Mouse (Mus musculus) midbrain, embryonic 10.5 days (tissue): ENCODE measurements around the gene Ddb2. TPM values are rescaled to one million over a fixed set of nuclear protein-coding genes. Genes with fewer than 3 reads are reported as not detected.
A peak's percentile ranks its signal among the peaks of the same experiment; 100 is the strongest.
"Not testable (repeated sequence)": the region's sequence is repeated elsewhere in the genome, so short reads cannot be mapped to it uniquely, and the experiment has no call there.

Experiments used
- DNase-seq: peaks from one replicate; pipeline ENCODE4 v3.0.0-alpha.2; 2017; ENCODE audit warnings: low spot score
- H3K27ac ChIP-seq: fragments of 300-500 bp; sonication (generic); replicated peaks from 2 replicates; pipeline ENCODE4 v1.5.1; 2016; ENCODE audit warnings: mild to moderate bottlenecking
- H3K27me3 ChIP-seq: fragments of 300-500 bp; sonication (generic); 2 replicates; pipeline ENCODE4 v1.6.1; 2016; ENCODE audit warnings: low read depth, mild to moderate bottlenecking; ENCODE audit not compliant: poor library complexity, severe bottlenecking
- H3K36me3 ChIP-seq: fragments of 300-500 bp; sonication (generic); 2 replicates; pipeline ENCODE4 v1.6.1; 2016; ENCODE audit warnings: mild to moderate bottlenecking, moderate library complexity
- H3K4me1 ChIP-seq: fragments of 300-500 bp; sonication (generic); 2 replicates; pipeline ENCODE4 v1.6.1; 2016
- H3K4me3 ChIP-seq: fragments of 300-500 bp; sonication (generic); 2 replicates; pipeline ENCODE4 v1.5.1; 2016; ENCODE audit warnings: mild to moderate bottlenecking, moderate library complexity
- H3K9me3 ChIP-seq: fragments of 300-500 bp; sonication (generic); replicated peaks from 2 replicates; pipeline ENCODE4 v1.6.1; 2016; ENCODE audit warnings: mild to moderate bottlenecking
- WGBS: fragments of 180-500 bp; shearing (Covaris S2); methylation state at CpG from one replicate; pipeline ENCODE4 v1.1.7; 2016; 5-methylcytosine and 5-hydroxymethylcytosine counted together
- polyA plus RNA-seq: library from polyadenylated mRNA; unstranded; fragments of >200 nt; fragmentation: Nextera tagmentation; extraction: Ambion mirVana; gene quantifications from 2 replicates; pipeline ENCODE4 v1.2.1, GENCODE M21; 2016

Gene Ddb2
- polyA plus RNA-seq, 1 experiment from 2014 or later = 7.9 TPM

GRCm38 (mm10) chr2:91244557-91245228 is 7.9 kb upstream of the Ddb2 start:
- DNase-seq = no peak
- Histone ChIP-seq H3K9me3 (no peaks in the 10 kb centered on the region), H3K27ac (no peak overlapping the region), H3K27me3 (no peaks in the 10 kb centered on the region), H3K4me1 (peaks cover 6% of the 10 kb centered on the region; the same call in 1 of the 2 replicates), H3K4me3 (no peak overlapping the region), H3K36me3 (no peaks in the 10 kb centered on the region)
- 80% methylated on average over 5 of the region's 5 CpGs for WGBS

GRCm38 (mm10) chr2:91243416-91243815 is 6.6 kb upstream of the Ddb2 start:
- no peak for DNase-seq
- H3K4me3 ChIP-seq = no peak overlapping the region
- WGBS = 62% methylated on average over 3 of the region's 3 CpGs
- H3K27ac ChIP-seq = no peak overlapping the region
- peaks cover 6% of the 10 kb centered on the region; the same call in 1 of the 2 replicates for H3K4me1 ChIP-seq
- H3K9me3 ChIP-seq = no peaks in the 10 kb centered on the region
- no peaks in the 10 kb centered on the region for H3K27me3 ChIP-seq
- H3K36me3 ChIP-seq = no peaks in the 10 kb centered on the region

- no peak for DNase-seq
- Histone ChIP-seq H3K27ac (no peak overlapping the region), H3K9me3 (no peaks in the 10 kb centered on the region), H3K27me3 (no peaks in the 10 kb centered on the region), H3K4me1 (peaks cover 13% of the 10 kb centered on the region; the same call in 1 of the 2 replicates), H3K4me3 (no peak overlapping the region), H3K36me3 (no peaks in the 10 kb centered on the region)
- WGBS = 83% methylated on average over 5 of the region's 5 CpGs
These were observed 5.8 kb upstream of the Ddb2 start for GRCm38 (mm10) chr2:91242547-91242946.

- H3K9me3 ChIP-seq, DNase-seq, H3K27me3 ChIP-seq, H3K36me3 ChIP-seq: not testable (repeated sequence)
- H3K4me1 ChIP-seq = peaks cover 16% of the 10 kb centered on the region; the same call in 1 of the 2 replicates
- 28% methylated on average over 4 of the region's 4 CpGs for WGBS
- peak overlapping the region; percentile 87 for H3K27ac ChIP-seq
- peak overlapping the region; percentile 61 for H3K4me3 ChIP-seq
These were observed 814 bp upstream of the Ddb2 start for GRCm38 (mm10) chr2:91237511-91238080.

GRCm38 (mm10) chr2:91229735-91230134 is 7.0 kb downstream of the Ddb2 start:
- Histone ChIP-seq H3K27ac (no peak overlapping the region), H3K4me1 (no peaks in the 10 kb centered on the region), H3K27me3 (no peaks in the 10 kb centered on the region), H3K9me3 (no peaks in the 10 kb centered on the region), H3K36me3 (peaks cover 4% of the 10 kb centered on the region; the same call in 1 of the 2 replicates), H3K4me3 (no peak overlapping the region)
- no peak for DNase-seq
- WGBS = 81% methylated on average over 2 of the region's 2 CpGs

- no peak for DNase-seq
- Histone ChIP-seq H3K4me3 (no peak overlapping the region), H3K4me1 (no peaks in the 10 kb centered on the region), H3K36me3 (no peaks in the 10 kb centered on the region), H3K27me3 (no peaks in the 10 kb centered on the region), H3K27ac (no peak overlapping the region), H3K9me3 (no peaks in the 10 kb centered on the region)
- 88% methylated on average over 2 of the region's 2 CpGs for WGBS
These were observed 13.2 kb downstream of the Ddb2 start for GRCm38 (mm10) chr2:91223614-91224013.

GRCm38 (mm10) chr2:91220501-91220900 is 16.3 kb downstream of the Ddb2 start:
- Histone ChIP-seq H3K4me1 (no peaks in the 10 kb centered on the region), H3K4me3 (no peak overlapping the region), H3K9me3 (no peaks in the 10 kb centered on the region), H3K36me3 (peaks cover 16% of the 10 kb centered on the region; the same call in 1 of the 2 replicates), H3K27me3 (no peaks in the 10 kb centered on the region), H3K27ac (no peak overlapping the region)
- 95% methylated on average over 3 of the region's 3 CpGs for WGBS
- DNase-seq = no peak

GRCm38 (mm10) chr2:91217032-91217431 is 19.8 kb downstream of the Ddb2 start:
- H3K9me3 ChIP-seq = no peaks in the 10 kb centered on the region
- H3K4me1 ChIP-seq = no peaks in the 10 kb centered on the region
- no peak for DNase-seq
- 74% methylated on average over 4 of the region's 4 CpGs for WGBS
- H3K36me3 ChIP-seq = peaks cover 49% of the 10 kb centered on the region
- no peak overlapping the region for H3K27ac ChIP-seq
- no peak overlapping the region for H3K4me3 ChIP-seq
- H3K27me3 ChIP-seq = no peaks in the 10 kb centered on the region

GRCm38 (mm10) chr2:91213311-91213710 is 23.5 kb downstream of the Ddb2 start:
- no peak for DNase-seq
- Histone ChIP-seq H3K9me3 (no peaks in the 10 kb centered on the region), H3K36me3 (peaks cover 84% of the 10 kb centered on the region), H3K27me3 (no peaks in the 10 kb centered on the region), H3K4me1 (no peaks in the 10 kb centered on the region), H3K4me3 (no peak overlapping the region), H3K27ac (no peak overlapping the region)

- no peak overlapping the region for H3K4me3 ChIP-seq
- no peaks in the 10 kb centered on the region for H3K27me3 ChIP-seq
- WGBS = 89% methylated on average over 9 of the region's 9 CpGs
- no peak for DNase-seq
- H3K27ac ChIP-seq = no peak overlapping the region
- peaks cover 66% of the 10 kb centered on the region for H3K36me3 ChIP-seq
- H3K9me3 ChIP-seq = no peaks in the 10 kb centered on the region
- peaks cover 26% of the 10 kb centered on the region for H3K4me1 ChIP-seq
These were observed 30.5 kb downstream of the Ddb2 start for GRCm38 (mm10) chr2:91206254-91206775.

GRCm38 (mm10) chr2:91202972-91203656 is 33.7 kb downstream of the Ddb2 start:
- Histone ChIP-seq H3K27ac (peak overlapping the region; percentile 90), H3K27me3 (no peaks in the 10 kb centered on the region), H3K9me3 (no peaks in the 10 kb centered on the region), H3K4me3 (peak overlapping the region; percentile 65), H3K4me1 (peaks cover 26% of the 10 kb centered on the region), H3K36me3 (peaks cover 36% of the 10 kb centered on the region)
- DNase-seq = no peak
- WGBS = 14% methylated on average over 20 of the region's 20 CpGs

- 5% methylated on average over 28 of the region's 28 CpGs for WGBS
- H3K4me1 ChIP-seq = peaks cover 26% of the 10 kb centered on the region
- DNase-seq = peak; percentile 96
- no peaks in the 10 kb centered on the region for H3K27me3 ChIP-seq
- peaks cover 29% of the 10 kb centered on the region for H3K36me3 ChIP-seq
- H3K9me3 ChIP-seq = no peaks in the 10 kb centered on the region
- peak within 1 kb of the TSS; percentile 90 for H3K27ac ChIP-seq
- peak within 1 kb of the TSS; percentile 65 for H3K4me3 ChIP-seq
These were observed 34.4 kb downstream of the Ddb2 start, which contains the start of the genes Nr1h3 and Acp2 for GRCm38 (mm10) chr2:91202222-91202971. Nr1h3 (minus strand) TSS chr2:91202834. Acp2 (plus strand) TSS chr2:91202885.
